Mouse (Mus musculus) intestine, embryonic 14.5 days (tissue): ENCODE data around the gene 4930539E08Rik. TPM values are rescaled to one million over a fixed set of nuclear protein-coding genes. Genes with fewer than 3 reads are reported as not detected.

Experiments used
- ATAC-seq: fragments of 200-750 bp; cut with Nextera tagmentation; replicated peaks from 2 replicates; pipeline ENCODE4 v1.8.0; 2017; ENCODE audit warnings: low read depth, moderate number of reproducible peaks, moderate TSS enrichment, moderate library complexity; ENCODE audit not compliant: low FRiP score, low TSS enrichment
- DNase-seq: peaks from one replicate; pipeline ENCODE4 v3.0.0-alpha.2; 2018; ENCODE audit warnings: low spot score
- H3K27ac ChIP-seq: fragments of 300-500 bp; sonication (generic); 2 replicates; pipeline ENCODE4 v1.5.1; 2014; ENCODE audit warnings: low read depth, mild to moderate bottlenecking, control low read depth
- H3K27me3 ChIP-seq: fragments of 300-500 bp; sonication (generic); replicated peaks from 2 replicates; pipeline ENCODE4 v1.6.1; 2014; ENCODE audit warnings: low read length, control low read depth; ENCODE audit not compliant: control insufficient read depth, insufficient read depth
- H3K36me3 ChIP-seq: fragments of 300-500 bp; sonication (generic); 2 replicates; pipeline ENCODE4 v1.6.1; 2014; ENCODE audit warnings: low read length, control low read depth; ENCODE audit not compliant: control insufficient read depth, insufficient read depth
- H3K4me1 ChIP-seq: fragments of 300-500 bp; sonication (generic); replicated peaks from 2 replicates; pipeline ENCODE4 v1.6.1; 2014; ENCODE audit warnings: low read length, control low read depth, mixed read lengths; ENCODE audit not compliant: control insufficient read depth, insufficient read depth
- H3K4me2 ChIP-seq: fragments of 300-500 bp; sonication (generic); 2 replicates; pipeline ENCODE4 v1.6.1; 2014; ENCODE audit warnings: low read length
- H3K4me3 ChIP-seq: fragments of 300-500 bp; sonication (generic); 2 replicates; pipeline ENCODE4 v1.5.1; 2014; ENCODE audit warnings: low read depth, low read length, control low read depth, mixed read lengths
- H3K9ac ChIP-seq: fragments of 300-500 bp; sonication (generic); 2 replicates; pipeline ENCODE4 v1.6.1; 2014; ENCODE audit warnings: mild to moderate bottlenecking, low read length
- H3K9me3 ChIP-seq: fragments of 300-500 bp; sonication (generic); 2 replicates; pipeline ENCODE4 v1.6.1; 2016; ENCODE audit warnings: low read length, control low read depth; ENCODE audit not compliant: control insufficient read depth
- WGBS: fragments of 180-500 bp; shearing (Covaris S2); extraction: QIAGEN DNeasy Blood & Tissue Kit; methylation state at CpG from one replicate; pipeline ENCODE4 v1.1.7; 2014; 5-methylcytosine and 5-hydroxymethylcytosine counted together
- polyA plus RNA-seq: library from polyadenylated mRNA; unstranded; fragments of >200 nt; fragmentation: Nextera tagmentation; extraction: Ambion mirVana; gene quantifications from 2 replicates; pipeline ENCODE4 v1.2.1, GENCODE M21; 2014

4930539E08Rik gene
- polyA plus RNA-seq, 1 experiment from 2014 or later = 3.6 TPM

GRCm38 (mm10) chr17:28876821-28877220, 38.3 kb downstream of the 4930539E08Rik start:
- no peak overlapping the region for H3K9ac ChIP-seq
- H3K36me3 ChIP-seq = no peaks in the 10 kb centered on the region

GRCm38 (mm10) chr17:28876331-28876730, 38.8 kb downstream of the 4930539E08Rik start:
- Histone ChIP-seq H3K27ac (no peak overlapping the region), H3K4me1 (0 out of 2 replicates have a peak, but pooled peaks cover 5% of the 10 kb centered on the region), H3K36me3 (no peaks in the 10 kb centered on the region), H3K9me3 (no peaks in the 10 kb centered on the region), H3K9ac (no peak overlapping the region), H3K4me2 (no peak overlapping the region), H3K27me3 (no peaks in the 10 kb centered on the region), H3K4me3 (no peak overlapping the region)
- ATAC-seq = no peak
- 71% methylated on average over 5 of the region's 5 CpGs for WGBS
- DNase-seq = no peak

More at GRCm38 (mm10) chr17:28876821-28877220, 38.3 kb downstream of the 4930539E08Rik start:
- Histone ChIP-seq H3K4me2 (peak overlapping the region; percentile 30), H3K4me3 (no peak overlapping the region), H3K27me3 (no peaks in the 10 kb centered on the region), H3K9me3 (no peaks in the 10 kb centered on the region), H3K4me1 (0 out of 2 replicates have a peak, but pooled peaks cover 5% of the 10 kb centered on the region), H3K27ac (no peak overlapping the region)
- WGBS = 23% methylated on average over 19 of the region's 19 CpGs
- ATAC-seq (0 out of 2 replicates have a peak, but pooled peaks have one; percentile 10), DNase-seq (no peak)

- 38% methylated on average over 8 of the region's 8 CpGs for WGBS
- ATAC-seq = no peak
Observed at GRCm38 (mm10) chr17:28875316-28875715, 39.8 kb downstream of the 4930539E08Rik start.

GRCm38 (mm10) chr17:28874825-28875224, 40.3 kb downstream of the 4930539E08Rik start:
- Histone ChIP-seq H3K4me2 (no peak overlapping the region), H3K4me3 (no peak overlapping the region), H3K27me3 (no peaks in the 10 kb centered on the region), H3K27ac (no peak overlapping the region), H3K36me3 (no peaks in the 10 kb centered on the region), H3K4me1 (peaks cover 5% of the 10 kb centered on the region; the same call in 1 of the 2 replicates), H3K9me3 (no peaks in the 10 kb centered on the region), H3K9ac (no peak overlapping the region)
- 65% methylated on average over 7 of the region's 7 CpGs for WGBS
- DNase-seq = no peak
- no peak for ATAC-seq

More at GRCm38 (mm10) chr17:28875316-28875715, 39.8 kb downstream of the 4930539E08Rik start:
- Histone ChIP-seq H3K4me1 (0 out of 2 replicates have a peak, but pooled peaks cover 5% of the 10 kb centered on the region), H3K9ac (no peak overlapping the region), H3K4me3 (no peak overlapping the region), H3K4me2 (no peak overlapping the region), H3K36me3 (no peaks in the 10 kb centered on the region), H3K27ac (no peak overlapping the region), H3K9me3 (no peaks in the 10 kb centered on the region), H3K27me3 (no peaks in the 10 kb centered on the region)
- DNase-seq = peak; percentile 69

GRCm38 (mm10) chr17:28874216-28874615, 40.9 kb downstream of the 4930539E08Rik start:
- H3K4me2 ChIP-seq = no peak overlapping the region
- H3K9me3 ChIP-seq = no peaks in the 10 kb centered on the region
- no peak for ATAC-seq
- H3K9ac ChIP-seq = no peak overlapping the region
- no peak overlapping the region for H3K27ac ChIP-seq
- H3K36me3 ChIP-seq = no peaks in the 10 kb centered on the region
- 79% methylated on average over 4 of the region's 4 CpGs for WGBS
- DNase-seq = no peak
- no peak overlapping the region for H3K4me3 ChIP-seq
- peaks cover 5% of the 10 kb centered on the region; the same call in 1 of the 2 replicates for H3K4me1 ChIP-seq
- no peaks in the 10 kb centered on the region for H3K27me3 ChIP-seq

- Histone ChIP-seq H3K4me2 (no peak overlapping the region), H3K4me1 (peaks cover 5% of the 10 kb centered on the region; the same call in 1 of the 2 replicates), H3K9ac (no peak overlapping the region), H3K36me3 (no peaks in the 10 kb centered on the region), H3K27ac (no peak overlapping the region), H3K27me3 (no peaks in the 10 kb centered on the region), H3K9me3 (no peaks in the 10 kb centered on the region), H3K4me3 (no peak overlapping the region)
- ATAC-seq (no peak), DNase-seq (no peak)
- WGBS = 87% methylated on average over 7 of the region's 7 CpGs
Observed at GRCm38 (mm10) chr17:28872322-28872721, 42.8 kb downstream of the 4930539E08Rik start.

GRCm38 (mm10) chr17:28871831-28872230, 43.3 kb downstream of the 4930539E08Rik start:
- no peaks in the 10 kb centered on the region for H3K36me3 ChIP-seq
- H3K4me3 ChIP-seq = no peak overlapping the region
- H3K27me3 ChIP-seq = no peaks in the 10 kb centered on the region
- H3K4me2 ChIP-seq = no peak overlapping the region
- no peak overlapping the region for H3K9ac ChIP-seq
- ATAC-seq (no peak), DNase-seq (no peak)
- no peaks in the 10 kb centered on the region for H3K9me3 ChIP-seq
- H3K27ac ChIP-seq = no peak overlapping the region
- peaks cover 5% of the 10 kb centered on the region; the same call in 1 of the 2 replicates for H3K4me1 ChIP-seq
- WGBS = 77% methylated on average over 11 of the region's 11 CpGs

- no peaks in the 10 kb centered on the region for H3K27me3 ChIP-seq
- no peak overlapping the region for H3K27ac ChIP-seq
- no peak overlapping the region for H3K4me3 ChIP-seq
- no peak overlapping the region for H3K9ac ChIP-seq
- DNase-seq (no peak), ATAC-seq (no peak)
- H3K9me3 ChIP-seq = no peaks in the 10 kb centered on the region
- no peaks in the 10 kb centered on the region for H3K36me3 ChIP-seq
- no peak overlapping the region for H3K4me2 ChIP-seq
- 71% methylated on average over 5 of the region's 5 CpGs for WGBS
- H3K4me1 ChIP-seq = peaks cover 4% of the 10 kb centered on the region; the same call in 1 of the 2 replicates
Observed at GRCm38 (mm10) chr17:28870435-28870834, 44.7 kb downstream of the 4930539E08Rik start.
